Mouse (Mus musculus) heart, adult 8-10 months (tissue): Measurements from ENCODE around the gene Tmem119. TPM values are rescaled to one million over a fixed set of nuclear protein-coding genes. Genes with fewer than 3 reads are reported as not detected.
A peak's percentile ranks its signal among the peaks of the same experiment; 100 is the strongest.

ENCODE experiments used
- DNase-seq: peaks from one replicate; pipeline ENCODE4 v3.0.0; 2022; ENCODE audit warnings: low spot score
- total RNA-seq, 4 experiments: library from RNA; stranded (reverse); gene quantifications; 2 replicates each; pipeline ENCODE4 v1.2.4; 2022

The Tmem119 gene
- total RNA-seq = 1 to 10 TPM; 2.0 to 4.6 (median 2.7) TPM

- peak; percentile 40 for DNase-seq
Observed at GRCm38 (mm10) chr5:113800280-113800679, at the start of gene Tmem119. Gene Tmem119, minus strand, starts transcription at chr5:113800516.

GRCm38 (mm10) chr5:113847636-113848035 is 47.3 kb upstream of the Tmem119 start:
- no peak for DNase-seq

- DNase-seq = no peak
Observed at GRCm38 (mm10) chr5:113846656-113847055, 46.3 kb upstream of the Tmem119 start.

GRCm38 (mm10) chr5:113845627-113846026 is 45.3 kb upstream of the Tmem119 start:
- DNase-seq = no peak

- peak; percentile 49 for DNase-seq
Observed at GRCm38 (mm10) chr5:113844721-113845120, 44.4 kb upstream of the Tmem119 start.

- DNase-seq = no peak
Observed at GRCm38 (mm10) chr5:113844106-113844505, 43.8 kb upstream of the Tmem119 start.

- no peak for DNase-seq
Observed at GRCm38 (mm10) chr5:113842906-113843305, 42.6 kb upstream of the Tmem119 start.

- no peak for DNase-seq
Observed at GRCm38 (mm10) chr5:113842244-113842643, 41.9 kb upstream of the Tmem119 start.

GRCm38 (mm10) chr5:113841243-113842225 is 41.2 kb upstream of the Tmem119 start:
- DNase-seq = no peak

GRCm38 (mm10) chr5:113840443-113840842 is 40.1 kb upstream of the Tmem119 start:
- no peak for DNase-seq

- no peak for DNase-seq
Observed at GRCm38 (mm10) chr5:113836961-113837360, 36.6 kb upstream of the Tmem119 start.

- no peak for DNase-seq
Observed at GRCm38 (mm10) chr5:113833316-113833947, 33.1 kb upstream of the Tmem119 start.

GRCm38 (mm10) chr5:113832490-113832901 is 32.2 kb upstream of the Tmem119 start, which contains the start of gene Selplg:
Gene Selplg, minus strand, starts transcription at chr5:113832644.
- DNase-seq = no peak

GRCm38 (mm10) chr5:113831741-113832140 is 31.4 kb upstream of the Tmem119 start:
- DNase-seq = no peak

- DNase-seq = no peak
Observed at GRCm38 (mm10) chr5:113830796-113831195, 30.5 kb upstream of the Tmem119 start.

GRCm38 (mm10) chr5:113830292-113830643 is 30.0 kb upstream of the Tmem119 start:
- DNase-seq = no peak

- no peak for DNase-seq
Observed at GRCm38 (mm10) chr5:113829566-113830291, 29.4 kb upstream of the Tmem119 start.

GRCm38 (mm10) chr5:113828481-113828880 is 28.2 kb upstream of the Tmem119 start:
- DNase-seq = no peak

GRCm38 (mm10) chr5:113827991-113828411 is 27.7 kb upstream of the Tmem119 start:
- DNase-seq = no peak

GRCm38 (mm10) chr5:113826619-113827018 is 26.3 kb upstream of the Tmem119 start:
- no peak for DNase-seq

GRCm38 (mm10) chr5:113825558-113825957 is 25.2 kb upstream of the Tmem119 start:
- DNase-seq = no peak

GRCm38 (mm10) chr5:113824228-113824627 is 23.9 kb upstream of the Tmem119 start:
- DNase-seq = no peak
